Mouse (Mus musculus) spleen, adult 2 months (tissue): Measurements from ENCODE around the gene Tax1bp3.

Source experiments
- CTCF ChIP-seq: fragments of 200-500 bp; IDR thresholded peaks from 2 replicates; pipeline ENCODE4 v1.5.1; 2011; ENCODE audit warnings: mild to moderate bottlenecking, inconsistent platforms; ENCODE audit not compliant: insufficient read depth, insufficient read length, insufficient replicate concordance; ENCODE audit errors: extremely low read depth
- POLR2A ChIP-seq: fragments of 200-500 bp; IDR thresholded peaks from 2 replicates; pipeline ENCODE4 v1.6.1; 2011; ENCODE audit warnings: low read depth, low read length, inconsistent platforms

DNA sequence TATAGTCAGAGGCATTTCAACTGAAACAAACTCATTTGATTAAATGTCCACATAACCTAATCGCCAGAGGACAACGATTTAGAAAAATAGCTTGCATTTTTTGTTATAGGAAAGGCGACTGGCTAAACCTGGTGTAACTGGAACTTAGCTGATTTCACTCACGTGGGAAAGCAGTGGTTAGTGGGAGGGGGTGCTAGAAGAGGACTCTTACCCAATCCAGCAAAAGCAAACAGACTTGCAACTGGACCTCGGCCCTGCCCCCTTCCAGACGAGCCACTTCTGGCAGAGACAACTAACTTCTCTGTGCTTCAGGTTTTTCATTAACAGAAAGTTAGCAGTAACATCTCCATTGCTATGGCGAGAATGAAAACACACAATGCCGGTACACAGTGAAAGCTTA lies 1.3 kb upstream of the Tax1bp3 start:
- TF ChIP-seq CTCF = no peak
- TF ChIP-seq POLR2A = no peak
